Mouse (Mus musculus) kidney, postnatal 4 days (tissue): Measurements from ENCODE around the gene Olfr1085.
"Not testable (repeated sequence)": the region's sequence is repeated elsewhere in the genome, so short reads cannot be mapped to it uniquely, and the experiment has no call there.

Experiments
- DNase-seq, 2 experiments: peaks; one replicate each; pipeline ENCODE4 v3.0.0; 2021; ENCODE audit warnings: mixed read lengths in 2 of 2

Gene Olfr1085

DNA sequence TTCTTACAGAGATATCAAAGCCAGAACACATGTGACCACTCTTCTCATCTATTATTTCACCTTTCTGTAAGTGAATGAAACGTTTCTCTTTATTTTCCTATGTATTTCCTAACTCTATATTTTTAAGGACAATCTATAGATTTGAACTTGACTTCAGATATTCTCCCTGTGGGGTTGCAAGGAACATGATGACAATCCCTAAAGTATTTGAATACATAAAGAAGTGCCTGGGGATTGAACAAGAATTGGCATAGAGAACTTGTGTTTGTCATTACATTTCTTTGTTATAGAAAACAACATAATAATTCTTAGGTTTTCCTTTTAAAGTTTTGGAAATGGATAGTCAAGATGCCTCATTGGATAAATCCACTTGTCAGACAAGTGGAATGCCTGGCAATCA lies at the start of gene Olfr1085:
TSS of gene Olfr1085 (minus strand) at position 101 of the 400 bp plus-strand sequence.
- no peak for DNase-seq

DNA sequence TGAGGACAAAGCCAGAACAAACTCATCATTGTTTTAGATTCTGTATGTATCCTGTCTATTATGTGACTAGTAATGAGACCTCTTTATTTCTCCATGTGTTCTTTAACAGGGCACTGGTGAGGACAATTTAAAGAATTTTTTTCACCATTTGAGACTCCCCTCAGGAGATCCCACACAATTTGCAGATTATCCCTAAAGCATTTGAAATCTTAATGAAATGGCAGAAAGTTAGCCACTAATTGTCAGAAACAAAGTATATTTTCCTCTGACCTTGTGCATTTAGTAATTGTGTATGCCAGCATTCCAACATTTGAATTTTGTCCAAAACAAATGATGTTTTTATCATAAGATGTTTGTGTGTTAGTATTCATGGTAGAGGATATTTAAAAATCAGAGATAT lies 36.5 kb upstream of the Olfr1085 start, which contains the start of gene Olfr1087:
TSS of gene Olfr1087 (minus strand) at position 101 of the 400 bp plus-strand sequence.
- no peak for DNase-seq

DNA sequence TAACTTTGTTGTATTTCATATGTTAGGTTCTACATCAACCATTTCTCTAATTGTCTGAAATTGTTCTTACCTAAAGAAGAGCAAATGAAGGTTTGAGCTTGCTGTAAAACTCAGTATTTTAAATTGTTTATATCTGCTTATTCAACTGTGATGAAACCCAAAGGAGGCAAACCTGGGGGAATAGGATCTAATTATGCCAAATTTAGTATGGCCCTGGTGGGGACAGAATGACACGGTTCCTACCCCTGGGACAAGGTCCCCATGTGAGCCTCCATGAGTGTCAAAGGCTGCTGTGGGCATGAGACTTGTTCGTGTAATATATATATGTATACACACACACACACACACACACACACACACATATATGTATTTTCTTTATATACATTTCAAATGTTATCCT lies 18.2 kb upstream of the Olfr1085 start, which contains the start of gene Olfr1086:
TSS of gene Olfr1086 (minus strand) at position 101 of the 400 bp plus-strand sequence.
- DNase-seq = no peak

DNA sequence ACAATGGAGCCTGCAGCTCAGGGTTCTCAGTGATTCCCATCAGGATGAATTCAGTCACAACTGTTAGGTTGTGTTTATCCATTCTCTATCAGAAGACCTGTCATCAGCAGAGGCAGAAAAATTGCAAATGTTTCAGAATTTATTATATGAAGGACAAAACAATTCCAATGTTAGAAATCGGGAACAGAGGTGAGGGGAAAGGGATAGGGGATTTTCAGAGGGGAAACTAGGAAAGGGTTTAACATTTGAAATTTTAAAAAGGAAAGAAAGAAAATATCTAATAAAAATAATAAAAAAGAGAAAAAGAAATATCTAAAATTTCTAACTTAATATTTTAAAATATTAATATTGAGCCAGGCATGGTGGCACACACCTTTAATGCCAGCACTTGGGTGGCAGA lies 22.2 kb downstream of the Olfr1085 start, which contains the start of gene Olfr1084:
TSS of gene Olfr1084 (minus strand) at position 101 of the 400 bp plus-strand sequence.
- not testable (repeated sequence) for DNase-seq
